Mouse (Mus musculus) yolk sac, embryonic 10.5 days (tissue): ENCODE measurements around the gene Sim2.

Experiments used
- DNase-seq: peaks from one replicate; pipeline ENCODE4 v3.0.0-alpha.2; 2017; ENCODE audit warnings: low spot score

Gene Sim2

GRCm38 (mm10) chr16:94084711-94085602 lies at the start of gene Sim2:
Sim2 (plus strand) TSS chr16:94084931.
- no peak for DNase-seq

- no peak for DNase-seq
Observed at GRCm38 (mm10) chr16:94037280-94037679, 47.5 kb upstream of the Sim2 start.

GRCm38 (mm10) chr16:94038272-94038985 lies 46.3 kb upstream of the Sim2 start:
- DNase-seq = peak; percentile 23

- DNase-seq = no peak
Observed at GRCm38 (mm10) chr16:94038986-94039341, 45.8 kb upstream of the Sim2 start.

GRCm38 (mm10) chr16:94040485-94040884 lies 44.2 kb upstream of the Sim2 start:
- DNase-seq = no peak

GRCm38 (mm10) chr16:94041065-94041712 lies 43.5 kb upstream of the Sim2 start:
- no peak for DNase-seq

GRCm38 (mm10) chr16:94043797-94044196 lies 40.9 kb upstream of the Sim2 start:
- no peak for DNase-seq

GRCm38 (mm10) chr16:94044996-94045395 lies 39.7 kb upstream of the Sim2 start:
- no peak for DNase-seq

- no peak for DNase-seq
Observed at GRCm38 (mm10) chr16:94050368-94050767, 34.4 kb upstream of the Sim2 start.

- DNase-seq = no peak
Observed at GRCm38 (mm10) chr16:94055176-94055575, 29.6 kb upstream of the Sim2 start.

- no peak for DNase-seq
Observed at GRCm38 (mm10) chr16:94055576-94055975, 29.2 kb upstream of the Sim2 start.

- no peak for DNase-seq
Observed at GRCm38 (mm10) chr16:94059820-94060219, 24.9 kb upstream of the Sim2 start.

GRCm38 (mm10) chr16:94064211-94064610 lies 20.5 kb upstream of the Sim2 start:
- DNase-seq = no peak

- no peak for DNase-seq
Observed at GRCm38 (mm10) chr16:94065728-94066674, 18.7 kb upstream of the Sim2 start.

- DNase-seq = no peak
Observed at GRCm38 (mm10) chr16:94066771-94067170, 18.0 kb upstream of the Sim2 start.

- no peak for DNase-seq
Observed at GRCm38 (mm10) chr16:94067280-94067679, 17.5 kb upstream of the Sim2 start.

- DNase-seq = no peak
Observed at GRCm38 (mm10) chr16:94069061-94069460, 15.7 kb upstream of the Sim2 start.

- DNase-seq = no peak
Observed at GRCm38 (mm10) chr16:94070920-94071319, 13.8 kb upstream of the Sim2 start.

- DNase-seq = no peak
Observed at GRCm38 (mm10) chr16:94071468-94071867, 13.3 kb upstream of the Sim2 start.

GRCm38 (mm10) chr16:94075362-94076027 lies 9.2 kb upstream of the Sim2 start:
- DNase-seq = no peak
